Mouse (Mus musculus): ENCODE measurements at regions not wholly inside any gene's neighbourhood (a gene's known extent, or its start where the extent isn't known, plus 50 kb on each side); places are given as distances from the start of the nearest gene placed in this dataset.
A peak's percentile ranks its signal among the peaks of the same experiment; 100 is the strongest.
"Not testable (repeated sequence)": the region's sequence is repeated elsewhere in the genome, so short reads cannot be mapped to it uniquely, and the experiment has no call there.

DNA sequence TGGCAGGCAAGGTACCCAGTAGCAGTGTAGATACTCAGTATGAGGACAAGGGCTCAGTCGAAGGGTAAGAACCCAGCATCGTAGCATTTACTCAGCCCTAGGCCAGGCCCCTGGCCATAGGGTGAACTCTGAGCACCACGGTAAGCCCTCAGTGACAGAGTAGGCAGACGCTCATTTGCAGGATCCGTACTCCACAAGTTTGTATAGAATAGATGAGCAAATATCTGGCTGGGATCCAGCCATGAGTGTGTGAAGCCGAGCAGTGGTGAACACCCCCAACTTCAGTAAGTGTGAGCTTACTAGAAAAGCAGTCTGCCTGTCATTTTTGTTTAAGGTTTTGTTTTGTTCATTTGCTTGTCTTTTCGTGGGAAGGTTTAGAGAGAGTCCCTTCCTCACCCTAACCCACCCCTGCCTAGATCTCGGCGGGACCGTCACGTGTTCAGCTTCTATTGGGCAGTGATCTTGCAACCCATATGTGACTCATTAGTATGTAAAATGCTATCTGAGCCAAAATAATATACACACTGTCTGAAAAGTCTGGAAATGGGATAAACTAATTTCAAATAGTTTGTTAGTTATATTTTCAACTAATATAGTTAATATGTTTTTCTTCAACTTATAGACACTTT lies 76.3 kb downstream of the Gm5447 start:
- no peak for DNase-seq

DNA sequence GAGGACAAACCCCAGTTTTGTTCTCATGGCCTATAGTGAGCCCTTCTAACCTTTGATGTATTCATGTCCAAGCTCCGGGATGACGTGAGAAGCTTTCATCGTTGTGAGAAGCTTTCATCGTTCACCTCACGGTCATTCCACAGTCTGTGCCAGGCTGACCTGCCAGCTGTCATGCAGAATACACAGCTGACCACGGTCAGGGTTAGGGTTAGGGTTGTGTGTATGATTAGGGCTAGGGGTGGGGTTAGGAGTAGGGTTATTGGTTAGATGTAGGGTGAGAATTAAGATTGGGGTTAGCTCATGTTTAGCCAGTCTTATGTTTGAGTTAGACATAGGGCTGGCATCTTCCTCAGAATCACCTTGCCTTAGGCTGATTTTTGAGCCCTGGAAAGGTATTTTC lies 77.6 kb downstream of the Gm5447 start:
- not testable (repeated sequence) for DNase-seq

DNA sequence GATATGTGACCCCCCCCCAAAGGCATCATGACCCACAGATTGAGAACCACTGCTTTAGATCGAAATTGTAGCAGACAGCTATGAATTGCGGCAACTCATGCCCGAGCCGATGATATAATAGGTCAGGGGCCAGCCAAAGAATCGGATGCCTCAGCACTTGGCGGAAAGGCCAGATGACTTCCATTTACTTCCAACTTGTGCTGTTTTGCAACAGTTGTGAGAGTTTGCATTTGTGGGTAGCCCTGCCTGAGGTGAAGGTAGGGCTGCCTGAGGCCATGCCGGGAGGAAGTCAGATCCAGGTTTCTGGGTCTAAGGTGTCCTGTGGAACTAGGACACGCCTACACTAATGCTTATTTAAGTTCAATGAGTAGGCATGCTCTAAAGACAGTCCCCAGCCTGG lies 80.4 kb downstream of the Gm5447 start:
- DNase-seq, result no peak

DNA sequence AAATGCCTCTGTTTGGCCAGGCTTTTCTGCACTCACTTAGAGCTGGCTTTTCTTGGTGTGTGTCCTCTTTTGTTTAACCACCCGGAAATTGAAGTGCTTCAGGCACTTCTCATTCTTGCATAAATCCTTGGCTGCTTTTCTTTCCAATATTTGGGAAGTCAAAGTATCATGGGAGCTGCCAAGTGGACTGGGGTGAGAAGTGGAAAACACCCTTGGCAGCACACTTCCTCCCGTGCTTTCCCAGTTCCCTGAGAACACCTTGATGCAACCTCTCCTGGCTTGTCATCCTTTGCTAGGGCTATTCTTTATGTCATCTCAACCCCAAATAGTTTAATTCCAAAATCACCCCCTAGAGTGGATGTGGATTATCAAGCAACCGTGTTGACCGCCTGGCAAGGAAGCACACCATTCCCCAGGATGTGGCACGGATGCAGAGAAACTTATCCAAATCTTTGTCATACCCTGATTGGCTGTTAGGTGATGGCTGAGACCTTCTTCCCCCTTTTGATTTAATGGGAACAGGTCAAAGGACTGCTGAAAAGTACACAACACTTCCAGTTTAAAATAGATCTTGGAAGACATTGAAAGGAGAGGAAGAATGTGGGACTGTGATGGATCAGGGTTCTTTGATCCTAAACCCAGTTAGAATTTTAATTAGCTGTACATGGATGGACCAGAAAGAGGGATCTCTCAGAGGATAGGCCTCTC lies 81.5 kb downstream of the Gm5447 start:
- DNase-seq, result no peak

DNA sequence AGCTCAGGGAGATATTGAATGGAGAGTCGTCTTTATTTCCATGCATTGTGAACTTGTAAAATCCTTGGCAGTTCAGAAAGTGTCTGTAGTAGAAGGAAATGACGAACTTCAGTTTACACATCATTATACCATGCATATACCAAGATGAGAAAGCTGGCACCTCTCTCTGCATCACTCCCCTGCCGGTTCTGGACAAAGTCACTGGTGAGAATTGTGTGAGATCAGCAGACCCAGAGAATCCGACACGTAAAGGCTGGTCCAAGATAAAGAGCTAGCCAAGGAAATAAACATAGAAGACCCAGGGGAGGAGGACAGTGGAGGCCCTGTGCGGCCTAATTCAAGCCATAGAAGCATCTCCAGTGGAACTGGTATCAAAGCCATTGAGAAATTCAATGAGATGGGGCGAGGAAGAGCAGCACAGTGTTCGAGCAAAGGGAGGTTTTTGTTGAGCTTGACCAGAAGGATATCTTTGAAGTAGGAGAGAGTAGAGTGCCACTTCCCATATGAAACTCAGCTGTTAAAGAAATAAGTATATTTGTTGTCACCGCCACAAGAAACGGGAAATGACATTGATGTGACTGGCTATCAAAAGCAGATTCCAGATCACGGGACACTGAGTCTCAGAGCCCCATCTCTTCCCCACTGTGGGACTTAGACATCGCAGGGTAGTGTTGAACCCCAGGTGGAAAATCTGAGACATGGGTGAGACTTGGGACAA lies 82.3 kb downstream of the Gm5447 start:
- no peak for DNase-seq

DNA sequence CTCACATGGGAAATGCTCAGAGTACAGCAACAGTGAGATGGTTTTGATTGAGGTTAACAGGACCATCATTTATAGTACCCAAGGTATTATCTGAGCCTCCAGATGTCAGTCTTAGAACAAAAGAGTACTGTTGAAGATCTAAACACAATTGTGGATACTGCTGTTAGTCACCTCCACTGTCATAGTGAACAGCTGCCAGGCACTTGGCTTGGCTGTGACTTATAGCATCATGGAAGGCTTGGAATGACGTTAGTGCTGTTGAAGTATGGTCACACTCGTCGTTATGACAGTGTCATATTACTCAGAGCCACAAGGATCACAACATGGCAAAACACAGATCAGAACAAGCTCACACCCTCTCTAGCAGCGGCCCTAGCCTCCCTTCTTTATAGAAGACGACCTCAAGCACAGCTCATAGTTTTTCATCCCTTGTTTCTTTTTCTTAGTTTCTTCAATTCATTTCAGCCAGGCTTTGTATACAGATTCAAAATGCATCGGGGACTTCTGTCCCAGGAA lies 87.0 kb downstream of the Gm5447 start:
- no peak for DNase-seq

DNA sequence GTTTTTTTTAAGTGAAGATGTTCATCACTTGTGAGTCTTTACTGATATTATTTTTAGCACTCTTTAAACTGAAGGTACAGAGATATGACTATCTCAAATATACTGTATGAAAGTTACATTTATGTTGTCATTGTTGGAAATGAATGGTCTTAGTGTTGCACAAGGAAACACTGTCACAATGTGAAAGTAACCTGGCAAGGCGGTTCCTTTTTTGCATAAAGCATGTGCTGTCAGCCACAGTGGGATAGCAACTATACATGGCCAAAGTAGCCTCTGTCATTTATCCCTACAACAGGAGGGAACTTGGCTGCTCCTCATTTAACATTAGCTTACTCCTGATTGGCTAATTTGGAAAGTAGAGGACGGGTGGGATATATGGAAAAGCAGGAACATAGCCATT lies 94.3 kb downstream of the Gm5447 start:
- no peak for DNase-seq

DNA sequence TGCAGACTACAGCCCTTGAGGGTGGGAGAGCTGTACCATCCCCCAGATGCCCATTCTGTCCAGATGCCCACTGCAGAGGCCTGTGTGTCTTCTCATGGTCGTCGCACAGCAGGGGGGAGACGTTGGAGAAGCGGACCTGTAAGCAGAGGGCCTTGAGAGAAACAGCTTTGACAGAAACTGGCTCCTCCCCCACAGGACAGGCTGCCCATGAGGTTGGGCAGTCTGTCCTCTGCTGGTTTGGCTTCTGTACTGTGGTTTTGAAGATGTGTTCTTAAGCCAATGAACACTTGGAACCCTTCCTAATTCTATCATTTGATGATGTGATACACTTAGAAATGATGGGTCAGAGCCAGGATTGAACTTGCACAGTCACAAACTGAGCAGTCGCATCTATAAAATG lies 102.5 kb downstream of the Gm5447 start:
- DNase-seq, result no peak

DNA sequence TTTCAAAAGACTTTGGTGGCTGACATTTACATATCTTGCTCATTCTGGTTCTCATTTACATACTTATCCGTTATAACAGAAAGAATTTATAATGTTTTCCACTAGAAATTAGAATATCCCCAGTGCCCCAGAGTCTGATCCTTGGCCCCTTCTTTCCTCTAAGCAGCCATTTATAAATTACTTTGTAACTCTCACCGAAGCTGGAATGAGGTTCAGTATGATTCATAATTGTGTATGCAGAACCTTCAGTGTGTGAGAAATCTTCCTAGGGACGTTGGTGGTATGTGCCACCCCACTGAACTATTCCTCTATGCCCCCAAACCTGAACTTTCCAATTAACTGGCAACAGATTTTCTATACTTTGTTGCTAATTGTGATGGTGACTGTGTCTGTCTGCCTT lies 104.7 kb downstream of the Gm5447 start:
- DNase-seq, result no peak

DNA sequence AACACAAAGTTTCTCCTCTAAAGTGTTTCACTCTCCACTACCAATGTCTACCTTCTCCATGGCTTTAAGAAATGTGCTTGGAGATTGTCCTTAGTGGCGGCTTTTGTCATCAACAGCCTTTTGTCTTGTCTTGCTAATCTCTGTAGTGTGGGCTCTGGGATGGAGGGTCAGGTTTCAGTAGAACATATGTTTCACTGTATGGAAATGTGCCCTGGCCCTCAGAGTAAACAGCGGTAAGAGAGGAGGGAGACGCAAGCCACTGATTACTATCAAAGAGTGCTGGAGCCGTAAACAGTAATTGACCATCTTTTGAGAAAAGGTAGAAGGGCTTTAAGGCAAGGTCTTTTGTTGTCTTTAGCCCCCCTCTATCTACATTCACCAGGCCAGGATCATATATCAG lies 106.2 kb downstream of the Gm5447 start:
- no peak for DNase-seq

DNA sequence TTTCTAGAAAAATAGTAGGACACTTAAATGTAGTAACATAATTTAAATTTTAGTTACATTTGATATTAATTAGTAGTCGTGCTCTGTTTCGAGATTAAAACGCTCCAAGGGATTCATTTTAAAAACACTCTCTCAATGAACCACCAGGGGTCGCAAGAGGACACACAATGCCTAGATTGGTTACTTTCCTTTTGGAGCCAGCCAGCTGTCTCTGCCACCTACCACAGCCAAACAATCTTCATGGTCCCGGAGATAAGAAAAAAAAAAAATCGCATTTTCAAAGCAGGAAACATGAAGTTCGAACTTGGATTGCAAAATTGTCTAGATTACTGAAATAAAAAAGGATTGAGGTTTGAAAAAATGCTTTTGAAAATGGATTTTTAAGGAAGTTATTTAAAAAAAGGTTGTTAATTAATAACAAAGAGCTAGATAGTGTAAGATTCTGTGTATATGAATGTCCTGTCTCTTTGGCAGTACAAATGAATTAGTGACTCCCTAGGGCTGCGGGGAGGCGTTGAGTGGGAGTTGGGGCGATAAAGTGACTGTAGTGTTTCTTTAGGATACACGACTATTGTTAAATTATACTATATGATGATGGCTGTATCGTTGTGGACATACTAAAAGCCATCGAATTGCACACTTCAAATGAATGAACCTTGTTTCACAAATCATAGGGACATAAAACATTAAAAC lies 108.6 kb downstream of the Gm5447 start:
- DNase-seq, result peak; percentile 49

DNA sequence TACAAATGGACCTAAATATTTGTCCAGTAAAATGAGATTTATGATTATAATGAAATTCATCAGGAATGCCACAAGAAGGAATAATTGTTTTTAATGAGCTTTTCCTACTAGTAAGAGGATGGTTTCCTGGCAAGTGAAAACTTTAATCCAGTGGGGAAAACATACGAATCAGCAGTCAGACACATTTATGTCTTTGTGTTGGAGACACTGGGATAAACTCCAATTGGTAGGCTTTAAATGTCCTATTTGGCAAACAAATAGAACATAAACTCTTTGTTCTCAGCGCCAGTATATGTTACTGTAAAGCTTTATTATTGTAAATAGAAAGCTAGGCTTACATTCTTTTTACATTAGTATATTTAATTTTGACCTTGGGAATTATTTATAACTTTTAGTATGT lies 127.0 kb downstream of the Gm5447 start:
- DNase-seq, result no peak

DNA sequence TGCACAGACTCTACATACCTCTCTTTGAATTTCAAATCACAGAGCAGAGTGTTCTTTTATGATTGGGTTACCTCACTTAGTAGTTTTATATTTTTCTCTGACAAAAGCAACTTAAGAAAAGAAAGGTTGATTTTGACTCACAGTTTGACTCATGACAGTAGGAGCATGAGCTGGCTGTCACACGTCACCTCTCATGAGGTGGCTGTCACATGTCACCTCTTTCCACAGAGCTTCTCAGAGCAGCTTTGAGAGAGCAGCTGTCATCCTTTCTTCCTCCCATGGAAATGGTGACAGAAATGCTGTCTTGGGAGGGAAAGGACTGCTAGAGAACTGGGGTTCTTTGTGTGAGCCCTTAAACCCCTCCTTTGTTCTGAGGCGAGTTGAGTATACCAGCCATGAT lies 133.4 kb downstream of the Gm5447 start:
- peak; percentile 23 for DNase-seq

DNA sequence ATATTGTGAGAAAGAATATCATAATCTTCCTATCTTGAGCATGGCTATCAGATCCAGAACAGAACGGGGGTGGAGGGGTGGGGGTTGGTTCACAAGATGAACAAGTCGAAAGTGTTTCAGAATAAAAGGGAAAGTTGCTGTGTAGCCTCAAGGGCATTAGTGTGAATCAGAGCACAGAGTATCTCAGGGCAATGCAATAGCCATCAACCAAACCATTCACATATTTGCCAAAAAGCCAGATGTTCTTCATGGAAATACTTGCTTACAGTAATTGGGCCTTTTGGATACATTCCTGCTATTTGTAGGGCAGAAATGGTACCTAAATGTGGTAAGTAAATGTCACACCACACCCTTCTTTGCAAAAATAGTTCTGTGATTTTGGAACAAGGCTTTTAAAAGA lies 135.2 kb downstream of the Gm5447 start:
- DNase-seq, result no peak

DNA sequence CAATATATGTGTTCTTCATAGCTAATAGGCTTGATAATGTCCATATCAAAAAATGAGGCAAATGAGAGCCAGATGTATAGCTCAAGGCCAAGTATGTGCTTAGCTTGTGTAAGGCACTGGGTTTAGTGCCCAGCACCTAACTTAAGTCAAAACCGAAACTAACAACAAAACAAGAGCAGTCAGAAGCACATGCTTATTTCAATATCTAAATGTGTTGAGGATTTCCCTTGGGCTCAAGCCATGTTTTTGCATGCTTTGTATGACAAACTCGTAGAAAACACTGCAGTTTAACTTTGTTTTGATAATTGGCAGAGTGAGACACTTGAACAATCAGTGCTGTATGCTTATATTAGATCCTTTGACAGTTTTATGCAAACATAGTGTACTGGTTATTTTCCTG lies 148.7 kb downstream of the Gm5447 start:
- DNase-seq, result no peak

DNA sequence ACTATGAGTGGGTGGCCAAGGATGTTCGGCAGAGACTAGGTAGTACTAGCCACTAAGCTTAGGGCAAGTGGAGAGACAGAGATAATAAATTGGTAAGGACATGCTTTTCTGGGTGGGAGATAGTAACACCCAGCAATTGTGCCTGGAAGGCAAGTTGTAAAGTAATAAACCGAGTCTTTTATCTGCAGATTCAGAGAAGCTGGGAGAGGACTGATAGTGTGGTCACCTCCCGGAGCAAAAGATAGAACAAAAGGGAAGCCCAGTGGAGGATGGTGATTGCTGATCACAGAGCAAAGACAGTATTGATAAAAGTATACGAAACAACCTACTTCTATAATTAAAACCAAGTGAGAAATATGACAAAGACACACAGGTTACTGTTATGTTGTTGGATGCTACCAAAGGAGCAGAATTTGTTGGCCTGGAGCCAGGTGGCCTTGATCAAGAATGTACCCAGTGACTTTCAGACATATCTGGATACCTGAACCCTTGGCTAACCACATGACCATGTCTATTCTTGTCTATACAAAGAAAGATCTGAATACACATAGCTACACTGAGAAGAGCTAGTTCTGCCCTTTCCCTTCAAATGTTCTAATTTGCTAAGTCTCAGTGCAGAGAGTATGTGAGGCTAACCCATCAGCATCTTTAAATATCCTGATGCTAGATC lies 150.7 kb downstream of the Gm5447 start:
- DNase-seq, result no peak

DNA sequence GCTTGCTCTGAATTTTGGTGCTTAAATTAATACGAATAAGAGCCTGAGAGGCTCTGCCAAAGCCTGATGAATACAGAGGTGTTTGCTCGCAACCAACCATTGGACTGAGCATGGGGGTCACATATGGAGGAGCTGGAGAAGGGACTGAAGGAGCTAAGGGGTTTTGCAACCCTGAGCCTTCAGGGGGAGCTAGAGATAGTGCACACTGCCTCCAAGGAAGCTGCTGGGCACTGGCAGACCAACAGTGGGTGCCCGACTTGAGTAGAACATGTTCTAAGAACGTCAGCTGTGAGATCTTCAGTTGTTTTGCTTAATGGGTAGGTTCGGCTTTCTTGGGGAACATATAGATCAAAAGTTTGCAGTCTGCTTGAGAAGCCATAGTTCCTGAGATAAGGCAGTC lies 158.5 kb downstream of the Gm5447 start:
- peak; percentile 6 for DNase-seq

DNA sequence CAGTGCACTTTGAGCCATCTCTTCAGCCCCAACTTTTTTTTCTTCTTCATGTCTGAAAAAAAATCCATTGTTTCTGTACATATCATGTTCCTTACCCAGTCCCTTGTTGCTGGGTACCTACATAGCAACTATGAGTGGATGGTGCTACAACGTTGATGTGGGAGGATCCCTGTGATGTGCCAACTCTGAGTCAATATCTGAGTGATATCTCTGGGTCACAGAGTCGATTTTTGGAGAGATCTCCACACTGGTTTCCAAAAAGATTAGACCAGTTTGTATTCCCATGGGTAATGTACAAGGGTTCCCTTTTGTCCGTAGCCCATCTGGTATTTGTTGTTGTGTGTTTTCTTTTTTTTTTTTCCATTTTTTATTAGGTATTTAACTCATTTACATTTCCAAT lies 165.7 kb downstream of the Gm5447 start:
- no peak for DNase-seq

DNA sequence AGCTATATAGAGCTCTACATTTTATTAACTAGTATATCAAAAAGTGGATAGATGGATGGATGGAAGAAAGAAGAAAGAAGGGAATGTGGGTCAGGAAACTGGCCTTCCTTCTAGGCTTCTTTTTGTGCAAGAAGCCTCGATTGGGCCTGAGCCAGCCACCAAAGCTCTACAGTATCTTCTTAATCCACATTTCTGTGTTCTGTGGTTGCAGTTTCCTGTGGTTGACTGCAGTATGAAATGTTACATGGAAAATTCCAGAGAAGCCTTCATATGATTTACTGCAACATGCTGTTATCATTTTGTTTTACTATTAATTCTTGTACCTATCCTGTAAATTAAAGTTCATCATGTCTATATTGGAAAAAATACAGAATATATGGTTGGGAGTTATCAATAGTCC lies 173.3 kb downstream of the Gm5447 start:
- DNase-seq, result no peak

DNA sequence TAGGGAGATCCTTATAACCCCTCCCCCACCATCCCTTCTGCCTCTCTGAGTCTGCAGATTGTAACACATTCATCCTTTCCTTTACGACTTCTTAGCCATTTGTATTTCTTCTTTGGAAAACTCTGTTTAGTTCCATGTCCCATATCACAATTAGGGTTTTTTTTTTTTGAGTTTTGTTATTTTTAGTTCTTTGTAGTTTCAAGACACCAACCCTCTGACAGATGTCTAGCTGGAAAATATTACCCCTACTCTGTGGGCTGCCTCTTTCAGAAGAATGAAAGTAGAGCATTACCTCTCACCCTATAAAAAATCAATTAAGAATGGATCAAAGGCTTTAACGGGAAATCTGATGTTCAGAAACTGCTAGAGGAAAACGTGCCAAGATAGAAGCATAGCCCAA lies 180.1 kb downstream of the Gm5447 start:
- no peak for DNase-seq

DNA sequence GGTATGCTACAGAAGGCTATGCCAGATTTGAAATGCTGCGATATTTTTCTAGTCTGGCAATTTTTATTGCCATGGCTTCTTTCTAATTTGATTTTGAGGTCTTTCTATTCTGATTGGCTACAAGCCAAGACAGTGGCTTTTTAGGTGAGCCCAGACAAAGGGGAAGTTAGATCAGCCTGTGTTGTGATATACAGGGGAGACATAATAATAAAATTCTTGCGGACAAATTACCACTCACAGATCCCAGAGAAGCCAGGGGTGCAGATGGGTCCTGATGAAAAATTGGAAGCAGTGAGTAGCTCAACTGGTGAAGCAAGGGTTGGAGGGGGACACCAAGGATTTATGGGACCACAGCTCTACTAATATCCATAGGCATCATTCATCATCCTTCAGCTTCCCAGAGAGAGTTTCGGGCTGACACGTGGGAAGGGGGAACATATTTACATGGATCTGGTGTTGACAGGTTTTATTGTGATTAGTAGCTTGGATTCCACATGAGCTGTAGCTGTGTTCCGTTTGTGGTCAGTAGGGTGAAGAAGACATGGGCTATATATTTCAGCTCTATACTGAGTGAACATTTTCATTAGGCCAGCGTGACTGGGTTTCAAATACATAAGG lies 190.0 kb downstream of the Gm5447 start:
- DNase-seq, result no peak

DNA sequence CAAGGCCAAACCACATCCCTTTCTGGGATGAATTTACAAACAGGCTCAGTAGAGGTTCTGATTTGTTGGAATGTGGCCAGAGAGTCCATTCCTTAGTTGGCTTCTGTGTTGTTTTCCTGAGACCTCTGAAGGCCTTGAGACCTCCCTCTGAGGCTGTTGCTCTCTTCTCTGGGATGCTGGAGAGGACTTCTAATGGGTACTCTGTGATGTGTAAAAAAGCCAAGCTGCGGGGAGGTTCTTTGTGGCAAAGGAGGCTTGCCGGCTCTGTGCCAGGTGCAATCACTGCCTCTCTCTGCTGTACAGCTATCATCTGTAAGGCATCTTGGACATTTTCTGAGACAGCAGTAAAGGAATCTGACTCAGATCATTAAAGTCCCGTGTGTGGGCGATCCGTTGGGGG lies 192.3 kb downstream of the Gm5447 start:
- DNase-seq, result no peak
